Mouse (Mus musculus) urinary bladder, postnatal 14 days (tissue): Measurements from ENCODE around the gene Arnt2.

Experiments
- DNase-seq: peaks from one replicate; pipeline ENCODE4 v3.0.0; 2021; ENCODE audit warnings: low spot score

Arnt2 gene

DNA sequence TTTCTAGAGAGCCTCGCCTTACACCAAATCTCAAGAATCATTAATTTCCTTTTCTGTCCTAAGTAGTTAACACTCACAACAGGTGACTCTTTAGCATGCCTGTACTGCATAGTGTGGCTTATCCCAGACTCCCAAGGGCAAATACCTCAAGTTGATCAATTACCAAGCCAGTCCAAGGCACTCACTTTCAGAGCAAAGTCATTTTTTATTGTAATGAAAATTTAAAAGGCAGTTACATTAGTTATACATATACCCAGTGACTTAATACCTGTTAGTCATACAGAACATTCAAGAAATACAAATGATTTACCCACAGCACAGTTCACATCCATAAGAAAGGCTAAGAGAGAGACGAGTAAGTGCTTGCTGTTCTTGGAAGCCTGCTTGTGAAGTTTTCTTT lies 163.9 kb downstream of the Arnt2 start:
- DNase-seq = no peak

DNA sequence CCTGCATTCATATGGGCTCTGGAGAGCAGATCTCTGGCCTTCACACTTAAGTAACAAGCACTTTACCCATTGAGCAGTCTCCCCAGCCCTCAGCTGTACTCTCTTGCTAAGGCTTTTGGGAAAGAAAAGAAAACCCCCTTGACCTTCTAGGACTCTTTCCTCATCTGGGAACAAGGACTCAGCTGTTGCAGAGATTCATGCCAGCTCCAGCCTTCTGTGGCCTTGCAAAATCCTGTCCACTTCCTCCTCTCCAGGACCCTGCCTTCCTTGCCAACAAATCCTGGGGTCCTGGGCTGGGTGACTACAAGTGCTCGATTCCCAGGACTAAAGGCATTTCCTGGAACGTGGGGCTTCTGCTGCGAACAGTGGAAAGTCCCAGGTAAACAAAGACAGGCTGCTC lies 169.6 kb downstream of the Arnt2 start:
- no peak for DNase-seq

DNA sequence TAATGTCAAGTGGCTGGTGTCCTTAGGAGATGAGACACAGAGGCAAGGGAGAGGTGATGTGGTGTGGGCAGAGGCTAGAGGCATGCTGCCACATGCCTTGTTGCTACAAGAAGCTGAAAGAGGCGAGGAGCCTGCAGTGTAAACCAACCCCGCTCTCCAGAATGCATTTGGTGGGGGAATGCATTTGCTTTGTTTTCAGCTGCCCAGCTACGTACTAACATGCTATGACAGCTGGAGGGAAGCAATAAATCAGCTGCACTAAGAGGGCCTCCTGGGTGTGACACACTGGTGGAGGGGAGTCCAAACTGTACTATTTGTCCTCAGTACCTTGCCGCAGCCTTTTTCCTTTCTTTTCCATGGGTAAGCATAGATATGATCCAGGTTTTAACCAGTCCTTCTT lies 172.3 kb downstream of the Arnt2 start:
- DNase-seq = no peak

DNA sequence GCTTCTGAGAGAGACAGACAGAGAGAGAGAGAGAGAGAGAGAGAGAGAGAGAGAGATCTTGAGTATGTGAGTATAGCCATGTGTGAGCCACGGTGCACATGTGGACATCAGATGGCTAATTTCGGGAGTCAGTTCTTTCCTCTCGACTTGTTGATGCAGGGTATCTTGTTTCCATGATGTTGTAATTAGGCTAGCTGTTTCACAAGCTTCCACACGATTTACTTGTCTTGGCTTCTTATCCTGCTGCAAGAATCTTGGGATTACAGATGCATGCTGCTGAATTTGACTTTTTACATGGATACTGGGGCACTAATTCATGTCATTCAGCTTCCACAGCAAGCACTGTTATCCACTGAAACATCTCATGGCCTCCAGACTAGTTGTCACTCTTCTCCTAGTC lies 178.6 kb downstream of the Arnt2 start:
- DNase-seq = no peak

DNA sequence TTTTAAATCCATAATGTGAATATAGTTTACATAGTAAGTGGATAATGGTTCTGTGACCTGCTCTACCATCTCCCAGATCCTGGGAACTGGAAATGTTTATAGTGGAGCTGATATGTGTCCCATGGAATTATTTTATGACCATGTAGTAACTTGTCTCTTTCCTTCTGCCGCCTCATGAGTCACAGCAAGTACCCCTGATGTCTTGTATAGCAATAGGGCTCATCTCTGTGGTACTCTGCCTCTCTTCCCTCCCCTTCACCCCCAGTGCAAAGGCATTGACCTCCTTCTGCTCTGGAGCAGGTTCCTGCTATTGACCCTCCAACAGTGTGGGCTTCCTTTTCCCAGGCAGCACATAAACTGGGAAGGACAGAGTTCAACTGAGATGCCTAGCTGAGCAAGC lies 182.3 kb downstream of the Arnt2 start:
- DNase-seq = no peak

DNA sequence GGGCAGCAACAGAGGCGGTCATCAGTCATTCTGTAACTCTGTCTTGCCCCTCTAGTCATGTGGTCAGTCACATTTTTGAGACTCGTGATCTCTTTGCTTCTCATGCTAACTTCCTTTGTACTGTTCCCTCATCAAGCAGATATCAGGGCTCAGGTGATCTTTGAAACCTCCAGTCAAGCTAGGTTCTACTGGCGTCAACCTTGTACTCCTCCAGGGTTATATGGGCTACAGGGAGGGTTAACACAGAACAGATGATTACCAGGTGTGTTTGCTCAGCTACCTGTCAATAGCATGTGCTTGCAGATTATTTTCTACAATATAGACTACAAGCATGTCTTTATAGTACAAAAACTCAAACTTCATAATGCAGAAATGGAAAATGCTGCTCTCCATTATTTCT lies 183.1 kb downstream of the Arnt2 start:
- no peak for DNase-seq

DNA sequence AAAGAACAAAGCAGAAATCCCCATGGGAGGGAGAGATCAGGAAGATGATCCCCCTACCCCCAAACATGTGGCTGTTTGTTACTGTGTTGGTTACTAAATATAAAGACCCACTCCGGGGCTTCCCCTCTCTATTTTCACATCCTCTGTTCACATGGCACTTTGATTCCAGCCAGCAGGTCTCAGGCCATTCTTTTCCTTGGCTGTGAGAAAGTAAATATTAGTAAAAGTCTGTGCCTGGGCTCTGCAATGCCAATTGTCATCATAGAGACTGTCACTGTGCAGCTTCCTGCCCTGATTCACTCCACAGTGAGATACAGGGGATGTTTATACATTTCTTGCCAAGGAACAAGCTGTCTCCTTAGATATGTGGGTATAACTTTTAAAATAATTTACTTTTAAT lies 197.9 kb downstream of the Arnt2 start:
- no peak for DNase-seq

DNA sequence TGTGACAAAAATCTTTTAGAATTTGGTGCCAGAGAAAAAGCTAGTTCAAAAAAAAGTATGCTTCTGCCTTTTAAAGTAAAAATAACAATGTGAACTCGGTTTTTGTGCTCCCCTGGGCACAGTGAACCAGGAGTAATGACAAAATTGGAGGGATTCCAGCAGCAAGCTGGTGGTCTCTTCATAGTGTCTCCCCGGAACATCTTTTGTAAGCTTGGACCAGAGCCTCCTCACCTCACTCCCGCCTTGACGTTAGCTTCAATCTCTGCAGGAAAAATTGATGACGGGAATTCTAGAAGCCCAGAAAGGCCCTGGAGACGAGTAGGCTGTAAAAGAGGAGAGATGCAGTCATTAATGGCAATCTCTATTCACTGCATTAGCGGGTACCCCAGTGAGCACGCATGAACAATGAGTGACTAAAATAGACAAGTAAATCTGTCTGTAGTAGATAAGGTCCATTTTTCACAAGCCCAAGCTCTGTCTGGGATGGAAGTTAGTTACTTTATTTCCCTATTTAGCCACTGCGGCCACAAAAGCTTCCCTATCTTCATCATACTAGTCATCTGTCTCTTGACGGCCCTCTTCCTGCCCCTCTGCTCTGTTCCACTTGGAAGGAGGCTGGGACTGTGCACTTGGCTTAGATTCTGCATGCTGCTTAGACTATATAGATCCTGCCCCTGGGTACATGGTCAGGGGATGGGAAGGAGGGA lies 199.2 kb downstream of the Arnt2 start:
- no peak for DNase-seq

DNA sequence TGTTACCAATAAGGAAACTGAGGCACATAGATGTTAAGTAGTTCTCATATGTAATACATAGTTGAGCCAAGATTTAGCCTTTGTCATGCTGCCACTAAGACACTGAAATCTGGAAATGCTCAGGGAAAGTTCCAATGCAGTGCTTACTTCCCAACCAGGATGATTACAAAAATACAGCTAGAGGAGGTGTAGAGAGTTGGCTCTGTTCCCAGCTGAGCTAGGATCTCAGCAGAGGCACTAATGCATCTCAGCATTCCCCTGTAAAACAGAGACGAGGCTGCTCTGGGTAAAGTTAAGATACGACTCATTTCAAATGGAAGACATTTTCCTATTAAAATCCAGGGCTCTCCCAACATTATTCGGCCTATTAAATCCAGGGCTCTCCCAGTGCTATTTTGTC lies 206.0 kb downstream of the Arnt2 start:
- DNase-seq = no peak

DNA sequence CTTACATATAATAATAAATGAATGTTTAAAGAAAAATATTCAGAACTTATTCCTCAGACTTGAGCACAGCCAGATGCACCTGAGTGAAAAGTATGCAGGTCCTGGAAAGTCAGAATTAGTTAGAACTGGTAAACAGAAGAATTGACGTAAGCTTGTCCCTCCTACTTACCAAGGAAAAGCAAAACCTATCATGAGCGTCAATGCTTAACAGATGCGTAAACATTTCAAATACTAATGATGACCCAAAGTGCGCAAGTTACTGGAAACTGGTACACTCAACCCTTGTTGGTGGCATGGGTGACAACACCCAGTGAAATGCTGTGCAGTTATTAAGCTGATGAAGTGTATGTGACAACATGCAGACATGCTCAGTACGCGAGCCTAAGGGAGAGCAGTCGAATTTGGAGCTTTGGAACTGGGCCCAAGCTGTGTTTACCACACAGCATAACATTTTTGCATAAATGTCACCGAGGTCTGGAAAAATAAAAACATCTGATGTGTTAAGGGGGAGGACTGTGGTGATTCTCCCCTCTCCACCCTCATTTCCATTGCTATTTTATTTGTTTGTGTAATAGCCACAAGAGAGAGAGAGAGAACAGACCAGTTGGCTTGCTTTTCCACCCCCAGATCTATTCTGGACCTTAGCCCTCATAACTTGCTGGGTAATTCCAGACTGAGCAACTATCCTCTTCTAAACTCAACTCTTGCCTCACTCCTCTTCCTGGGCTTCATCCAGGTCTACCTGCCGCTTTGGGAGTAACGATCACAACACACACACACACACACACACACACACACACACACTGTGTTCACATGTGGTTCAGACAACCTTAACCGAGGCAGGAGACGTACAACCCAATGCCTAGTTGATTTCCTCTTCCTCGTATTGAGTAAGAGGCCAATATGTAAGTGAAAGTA lies 208.6 kb downstream of the Arnt2 start:
- DNase-seq = no peak

DNA sequence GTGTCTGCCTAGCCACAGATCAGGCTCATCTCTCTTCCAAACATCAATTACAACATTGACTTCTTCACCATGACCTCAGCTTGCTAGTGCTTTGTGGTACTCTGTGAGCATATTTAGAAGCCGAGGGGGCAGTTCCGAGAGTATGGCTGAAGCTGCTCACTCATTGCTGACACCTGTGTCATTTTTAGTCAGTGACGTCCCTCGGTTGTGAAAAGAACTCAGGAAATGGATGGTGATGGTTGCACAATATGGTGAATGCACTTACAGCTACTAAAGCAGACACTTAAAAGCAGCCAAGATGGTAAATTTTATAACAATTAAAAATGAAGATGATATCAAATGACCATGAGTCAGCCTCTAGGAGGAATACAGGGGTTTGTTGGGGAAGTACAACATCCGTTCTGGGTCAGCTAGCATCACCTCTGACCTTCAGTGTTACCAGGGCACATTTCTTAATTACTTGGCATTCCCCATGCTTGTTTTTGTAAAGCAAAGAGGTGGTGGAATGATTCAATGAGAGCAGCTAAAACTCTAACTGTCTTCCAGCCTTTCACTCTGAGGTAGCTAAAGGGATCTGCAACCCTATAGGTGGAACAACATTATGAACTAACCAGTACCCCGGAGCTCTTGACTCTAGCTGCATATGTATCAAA lies 212.6 kb downstream of the Arnt2 start:
- DNase-seq = no peak
